Comparison of ENCODE assay signal across 24 mouse cellular contexts in genomic region chr1:127269343-127269742, GRCm38 (mm10).
A peak's percentile ranks its signal among the peaks of the same experiment; 100 is the strongest.
DNase-seq lines count a peak whose midpoint lies in the region; ATAC-seq and TF ChIP-seq lines count a peak whose summit lies in the region.
"Had no signal": no experiment of that assay in that cellular context is flagged by ENCODE, and none has a peak within 500 bp of the region (broad histone marks: within the 10 kb centered on the region; RNA-seq: fewer than 3 reads in every experiment).

No protein-coding gene starts in this region.

- 35% methylated on average over 3 of the region's 3 CpGs for WGBS in liver, adult 2 months
- 57% methylated on average over 3 of the region's 3 CpGs for WGBS in intestine, embryonic 16.5 days
- WGBS in small intestine, adult 2 months = 28% methylated on average over 3 of the region's 3 CpGs

- no peak overlapping the region for H3K27ac ChIP-seq in liver, adult 2 months (replicated peaks; ENCODE audit: insufficient read depth, low read depth, low read length)
- H3K27ac ChIP-seq in intestine, embryonic 16.5 days (ENCODE audit: low read length) = 0 out of 2 replicates have a peak overlapping the region, but pooled peaks have one; percentile 7
- peak overlapping the region; percentile 79 for H3K27ac ChIP-seq in small intestine, adult 2 months (ENCODE audit: insufficient read depth, low read depth, low read length)
- H3K27ac ChIP-seq: embryonic facial prominence, embryonic 12.5 days; embryonic facial prominence, embryonic 15.5 days; gastrocnemius, adult 2 months; hindbrain, embryonic 13.5 days; hindbrain, postnatal 0 days had no signal

- H3K79me2 ChIP-seq in liver, adult 2 months (ENCODE audit: control insufficient read depth, insufficient read depth, low read length) = no peaks in the 10 kb centered on the region; the same call in 1 of the 2 replicates

- no peak for TF ChIP-seq POLR2A in liver, adult 2 months (IDR thresholded peaks at IDR 0.05; ENCODE audit: extremely low read depth, insufficient read depth, low read length)
- no peak for TF ChIP-seq POLR2A in small intestine, adult 2 months (IDR thresholded peaks at IDR 0.05; ENCODE audit: low read depth, low read length)

- no peak overlapping the region for H3K4me3 ChIP-seq in liver, adult 2 months (ENCODE audit: insufficient read depth, low read depth, low read length)
- no peak overlapping the region for H3K4me3 ChIP-seq in intestine, embryonic 16.5 days (ENCODE audit: low read length)
- no peak overlapping the region for H3K4me3 ChIP-seq in small intestine, adult 2 months (ENCODE audit: low read depth, low read length)
- H3K4me3 ChIP-seq: embryonic facial prominence, embryonic 12.5 days; embryonic facial prominence, embryonic 15.5 days; gastrocnemius, adult 2 months; hindbrain, embryonic 13.5 days had no signal

- peak; percentile 52 for ATAC-seq in intestine, embryonic 16.5 days
- ATAC-seq: activated CD4-positive, CD25-positive, alpha-beta regulatory T cell, adult 4 months; CD4-positive, CD25-positive, alpha-beta regulatory T cell, adult 4 months; forebrain, embryonic 14.5 days; forebrain, postnatal 0 days; hindbrain, postnatal 0 days; inflammation-experienced regulatory T-cells, adult 6 months had no signal

- H3K36me3 ChIP-seq in liver, adult 2 months (ENCODE audit: control insufficient read depth, insufficient read depth, low read length) = no peaks in the 10 kb centered on the region
- no peaks in the 10 kb centered on the region for H3K36me3 ChIP-seq in intestine, embryonic 16.5 days (ENCODE audit: control insufficient read depth, insufficient read depth, low read length)
- H3K36me3 ChIP-seq in small intestine, adult 2 months (ENCODE audit: control insufficient read depth, insufficient read depth, low read length) = peaks cover 1% of the 10 kb centered on the region; the same call in 1 of the 2 replicates
- H3K36me3 ChIP-seq: embryonic facial prominence, embryonic 12.5 days; embryonic facial prominence, embryonic 15.5 days had no signal

- DNase-seq in liver, adult 2 months (ENCODE audit: extremely low read depth, low read depth, low spot score) = peak; percentile 67
- no peak for DNase-seq in liver
- DNase-seq in Muller cell, postnatal 12 days (ENCODE audit: inconsistent ontology term) = no peak
- no peak for DNase-seq in adrenal gland, postnatal 25 days
- no peak for DNase-seq in layer of hippocampus, adult 18-20 months (ENCODE audit: low spot score in 2 of 2)
- DNase-seq: adrenal gland, postnatal 10 days; cerebellum, adult 11-12 months; cerebellum, adult 9-10 months; cerebellum, postnatal 14 days; forebrain, postnatal 0 days; gastrocnemius, adult 2 months; gastrocnemius, postnatal 14 days; heart, adult 11 months had no signal

- no peak overlapping the region for H3K9ac ChIP-seq in liver, adult 2 months (ENCODE audit: low read depth, low read length)
- H3K9ac ChIP-seq in intestine, embryonic 16.5 days (ENCODE audit: low read depth, low read length) = no peak overlapping the region
- H3K9ac ChIP-seq: embryonic facial prominence, embryonic 12.5 days; embryonic facial prominence, embryonic 15.5 days; forebrain, postnatal 0 days; hindbrain, embryonic 13.5 days had no signal

- peaks cover 7% of the 10 kb centered on the region; the same call in 1 of the 2 replicates for H3K4me1 ChIP-seq in liver, adult 2 months (ENCODE audit: control insufficient read depth, insufficient read depth, low read length)
- H3K4me1 ChIP-seq in intestine, embryonic 16.5 days (ENCODE audit: control insufficient read depth, insufficient read depth, low read length) = peaks cover 27% of the 10 kb centered on the region
- H3K4me1 ChIP-seq in small intestine, adult 2 months (ENCODE audit: control insufficient read depth, insufficient read depth, insufficient read length, low read length) = peaks cover 22% of the 10 kb centered on the region
- H3K4me1 ChIP-seq: embryonic facial prominence, embryonic 12.5 days had no signal

- no peak overlapping the region for H3K4me2 ChIP-seq in intestine, embryonic 16.5 days (ENCODE audit: low read depth, low read length)
- H3K4me2 ChIP-seq: embryonic facial prominence, embryonic 12.5 days; embryonic facial prominence, embryonic 15.5 days; heart, embryonic 11.5 days; hindbrain, embryonic 13.5 days had no signal

- H3K9me3 ChIP-seq in intestine, embryonic 16.5 days (ENCODE audit: control insufficient read depth, low read length) = no peaks in the 10 kb centered on the region
- H3K9me3 ChIP-seq: embryonic facial prominence, embryonic 12.5 days; embryonic facial prominence, embryonic 15.5 days; hindbrain, embryonic 13.5 days had no signal

- TF ChIP-seq CTCF in liver, adult 2 months (IDR thresholded peaks at IDR 0.05; ENCODE audit: low read depth, low read length) = no peak
- no peak for TF ChIP-seq CTCF in small intestine, adult 2 months (IDR thresholded peaks at IDR 0.05; ENCODE audit: extremely low read depth, insufficient read length, insufficient replicate concordance, low read depth, low read length)

- H3K27me3 ChIP-seq in liver, adult 2 months (ENCODE audit: control insufficient read depth, insufficient read depth, low read length) = no peaks in the 10 kb centered on the region
- H3K27me3 ChIP-seq in intestine, embryonic 16.5 days (replicated peaks; ENCODE audit: control insufficient read depth, insufficient read depth, low read length) = no peaks in the 10 kb centered on the region
- no peaks in the 10 kb centered on the region for H3K27me3 ChIP-seq in small intestine, adult 2 months (ENCODE audit: control insufficient read depth, insufficient read depth, low read length)
- H3K27me3 ChIP-seq: embryonic facial prominence, embryonic 12.5 days; embryonic facial prominence, embryonic 15.5 days; hindbrain, embryonic 13.5 days had no signal
